Mouse (Mus musculus) lung, adult 2 months (tissue): ENCODE data around the gene Deup1. TPM values are rescaled to one million over a fixed set of nuclear protein-coding genes. Genes with fewer than 3 reads are reported as not detected.

Experiments used
- DNase-seq: peaks from one replicate; pipeline ENCODE4 v3.0.0; 2022
- H3K4me1 ChIP-seq: fragments of 200-500 bp; 2 replicates; pipeline ENCODE4 v1.6.1; 2011; ENCODE audit warnings: low read length; ENCODE audit not compliant: control insufficient read depth, insufficient read depth
- H3K4me3 ChIP-seq: fragments of 200-500 bp; replicated peaks from 2 replicates; pipeline ENCODE3; 2011; ENCODE audit warnings: low read depth, mild to moderate bottlenecking, control low read depth, low read length; ENCODE audit errors: extremely low read depth
- CTCF ChIP-seq: fragments of 200-500 bp; IDR thresholded peaks from 2 replicates; pipeline ENCODE4 v1.5.1; 2011; ENCODE audit warnings: mild to moderate bottlenecking, low read length, control low read depth; ENCODE audit not compliant: insufficient read depth
- POLR2A ChIP-seq: fragments of 200-500 bp; IDR thresholded peaks from 2 replicates; pipeline ENCODE4 v1.6.1; 2011; ENCODE audit warnings: low read depth, mild to moderate bottlenecking, control low read depth, low read length, borderline replicate concordance; ENCODE audit errors: extremely low read depth
- WGBS: fragments of 180-500 bp; shearing (Covaris S2); methylation state at CpG from one replicate; pipeline ENCODE4 v1.1.7; 2018; 5-methylcytosine and 5-hydroxymethylcytosine counted together
- polyA plus RNA-seq: library from polyadenylated mRNA; depleted of rRNA; stranded (reverse); fragments of >200 nt; gene quantifications from 2 replicates; pipeline ENCODE4 v1.2.3, GENCODE M21; 2012; rRNA removed

Gene Deup1
- 0.49 and 0.56 TPM in 2 replicates for polyA plus RNA-seq

DNA sequence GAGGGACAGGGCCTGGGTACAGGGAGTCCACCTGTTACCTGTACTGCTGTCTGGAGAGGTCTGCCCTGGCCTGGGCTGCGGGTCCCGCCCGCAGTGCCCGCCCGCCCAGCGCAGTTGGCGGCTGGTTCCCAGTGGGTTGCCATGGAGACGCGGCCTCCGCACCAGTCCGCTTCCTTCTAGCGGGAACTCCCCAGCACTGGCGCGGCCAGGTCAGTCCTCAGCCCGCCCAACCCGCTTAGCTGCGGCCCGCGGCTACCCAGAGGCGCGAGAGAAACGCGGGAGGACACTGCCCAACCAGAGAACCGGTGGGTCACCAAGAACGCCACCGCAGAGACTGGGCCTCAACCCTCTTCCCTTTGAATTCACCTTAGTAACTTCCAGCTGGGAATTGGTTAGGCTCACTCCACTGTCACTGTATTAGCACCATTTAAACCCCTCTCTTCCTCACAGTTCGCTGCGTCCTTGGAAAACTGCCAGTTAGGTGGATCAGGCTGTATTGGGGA is at the start of gene Deup1:
TSS of gene Deup1 (minus strand) at position 149 of the 503 bp plus-strand sequence.
- no peak within 1 kb of the TSS for H3K4me3 ChIP-seq
- TF ChIP-seq POLR2A (no peak), CTCF (no peak)
- H3K4me1 ChIP-seq = no peaks in the 10 kb centered on the region
- peak; percentile 7 for DNase-seq
- 3% methylated on average over 28 of the region's 28 CpGs for WGBS

DNA sequence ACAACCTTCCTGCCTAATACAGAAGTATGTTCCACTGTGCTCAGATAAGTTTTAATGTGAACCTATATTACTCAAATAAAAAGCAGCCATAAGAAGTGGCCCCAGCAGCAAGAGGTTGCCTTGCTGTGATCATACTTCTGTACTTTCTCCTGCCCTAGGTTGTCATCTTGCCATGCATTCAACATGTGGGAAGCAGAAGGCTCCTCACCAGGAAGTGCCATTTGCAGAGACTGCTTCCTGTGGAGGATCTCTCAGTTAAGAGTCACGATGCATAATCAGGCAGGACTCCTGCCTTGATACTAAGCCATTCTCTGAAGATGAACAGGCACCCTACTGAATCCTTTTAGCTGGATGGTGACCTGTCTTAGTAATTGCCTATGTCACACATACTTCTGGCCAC is 44.5 kb upstream of the Deup1 start:
- no peak for DNase-seq
- H3K4me1 ChIP-seq = peaks cover 4% of the 10 kb centered on the region
- no peak overlapping the region for H3K4me3 ChIP-seq
- TF ChIP-seq POLR2A (no peak), CTCF (no peak)
- 41% methylated on average over 1 of the region's 1 CpGs for WGBS

DNA sequence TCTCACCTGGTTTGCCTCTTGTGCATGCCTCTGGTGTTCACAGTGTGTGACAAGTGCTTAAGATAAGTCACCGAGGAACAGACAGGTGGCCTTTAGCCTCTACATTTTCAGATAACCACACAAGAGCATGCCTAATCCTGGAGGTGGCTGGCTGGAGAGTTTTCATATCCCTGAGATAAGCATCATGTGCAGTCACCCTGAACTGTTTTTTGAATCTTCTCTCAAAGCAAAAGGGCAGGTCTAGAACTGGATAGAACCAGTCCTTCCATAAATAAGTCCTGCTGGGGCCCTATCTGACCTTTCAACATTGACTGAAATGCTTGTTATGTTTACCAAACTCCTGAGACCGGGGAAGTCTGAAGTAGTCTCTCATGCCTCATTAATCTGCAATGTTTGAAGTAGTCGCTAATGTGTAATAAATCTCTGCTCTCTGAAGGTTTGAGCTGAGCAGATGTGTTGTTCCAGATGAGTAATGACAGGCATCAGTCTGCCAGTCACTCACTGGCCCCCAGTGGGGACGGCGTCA is 42.3 kb upstream of the Deup1 start:
- Histone ChIP-seq H3K4me3 (no peak overlapping the region), H3K4me1 (peaks cover 4% of the 10 kb centered on the region)
- TF ChIP-seq POLR2A = no peak
- no peak for TF ChIP-seq CTCF
- WGBS = 23% methylated on average over 5 of the region's 5 CpGs
- peak; percentile 23 for DNase-seq

DNA sequence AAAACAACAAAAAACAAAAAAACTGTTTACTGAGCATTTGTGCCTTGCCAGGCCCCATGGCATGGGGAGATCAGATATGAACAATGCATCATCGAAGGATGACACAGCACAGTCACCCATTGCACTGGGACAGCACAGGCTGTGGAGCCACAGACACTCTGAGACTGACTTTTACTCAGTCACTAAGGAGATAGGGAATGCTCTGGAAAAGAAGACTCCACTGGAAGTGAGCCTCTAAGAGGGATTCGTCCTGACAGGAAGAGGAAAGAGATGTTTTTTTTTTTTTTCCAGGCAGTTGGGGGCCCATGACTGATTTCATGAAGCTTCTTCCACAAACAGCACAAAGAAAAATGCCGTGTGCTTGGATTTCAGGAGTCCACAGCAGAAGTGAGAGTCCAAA is 41.7 kb upstream of the Deup1 start:
- no peak overlapping the region for H3K4me3 ChIP-seq
- peaks cover 4% of the 10 kb centered on the region for H3K4me1 ChIP-seq
- WGBS = 51% methylated on average over 3 of the region's 3 CpGs
- TF ChIP-seq CTCF (no peak), POLR2A (no peak)
- DNase-seq = no peak

DNA sequence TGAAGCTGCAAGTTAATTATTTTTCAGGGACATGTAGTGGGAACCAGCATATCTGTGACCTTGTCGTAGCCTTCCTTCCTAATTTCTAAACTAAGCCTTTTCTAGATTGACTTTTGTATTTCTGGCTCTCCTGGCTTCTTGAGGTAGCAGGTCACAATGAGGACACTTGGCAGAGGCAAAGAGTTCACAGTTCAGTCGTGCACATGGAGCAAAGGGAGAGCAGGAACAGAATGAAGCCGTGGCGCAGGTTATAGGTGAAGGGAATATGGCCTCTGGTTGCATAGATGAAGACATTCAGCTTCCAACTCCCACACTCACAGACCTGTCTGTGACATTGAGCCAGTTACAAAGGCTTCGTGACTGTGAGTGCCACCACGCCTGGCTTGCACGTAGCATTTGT is 36.9 kb upstream of the Deup1 start:
- WGBS = 75% methylated on average over 7 of the region's 7 CpGs
- Histone ChIP-seq H3K4me1 (peaks cover 3% of the 10 kb centered on the region), H3K4me3 (no peak overlapping the region)
- no peak for TF ChIP-seq POLR2A
- TF ChIP-seq CTCF = no peak
- no peak for DNase-seq

DNA sequence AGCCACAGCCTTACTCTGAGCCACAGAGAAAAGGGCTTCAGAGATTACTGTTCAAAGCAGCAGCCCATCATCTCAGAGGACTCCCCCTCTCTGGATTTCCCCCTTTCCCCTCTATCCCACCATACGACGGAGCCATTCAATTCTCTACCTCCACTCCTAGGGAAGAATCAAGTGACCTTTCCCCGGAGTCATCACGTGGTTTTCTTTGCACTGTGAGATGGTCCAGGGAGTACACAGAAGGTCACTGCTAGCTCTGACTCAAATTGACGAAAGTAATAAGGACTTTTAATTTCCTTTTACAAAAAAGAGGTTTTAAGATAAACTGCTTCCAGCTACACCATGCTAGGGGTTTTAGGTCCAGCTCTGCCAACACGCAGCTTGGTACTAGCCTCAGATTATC is 31.3 kb upstream of the Deup1 start:
- WGBS = 62% methylated on average over 6 of the region's 6 CpGs
- Histone ChIP-seq H3K4me1 (no peaks in the 10 kb centered on the region), H3K4me3 (no peak overlapping the region)
- no peak for DNase-seq
- TF ChIP-seq POLR2A = no peak
- no peak for TF ChIP-seq CTCF

DNA sequence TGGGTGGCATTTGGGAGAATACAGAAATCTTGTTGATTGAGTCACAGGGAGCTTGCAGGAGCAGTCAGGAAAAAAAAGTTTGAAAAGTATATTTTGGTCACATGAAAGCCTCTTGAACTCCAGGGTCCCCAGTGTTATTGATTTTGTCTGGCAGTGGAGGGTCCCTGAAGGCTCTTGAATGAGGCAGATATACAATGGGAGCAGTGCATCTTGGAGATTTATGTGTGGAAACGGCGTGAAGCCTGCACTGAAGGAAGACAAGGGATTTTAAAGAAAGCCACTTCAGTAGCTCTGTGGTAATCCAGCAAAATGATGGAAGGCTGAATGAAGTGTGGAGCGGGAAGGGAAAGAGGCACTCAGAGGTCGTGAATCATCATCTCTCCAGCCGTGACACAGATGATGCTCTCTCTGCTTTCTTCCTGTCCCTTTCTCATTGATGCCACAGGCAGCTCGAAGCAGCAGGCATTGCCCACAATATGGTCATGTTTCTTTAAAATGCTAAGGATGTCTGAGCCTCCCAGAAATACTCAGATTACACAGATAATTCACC is 30.6 kb upstream of the Deup1 start:
- WGBS = 38% methylated on average over 6 of the region's 6 CpGs

DNA sequence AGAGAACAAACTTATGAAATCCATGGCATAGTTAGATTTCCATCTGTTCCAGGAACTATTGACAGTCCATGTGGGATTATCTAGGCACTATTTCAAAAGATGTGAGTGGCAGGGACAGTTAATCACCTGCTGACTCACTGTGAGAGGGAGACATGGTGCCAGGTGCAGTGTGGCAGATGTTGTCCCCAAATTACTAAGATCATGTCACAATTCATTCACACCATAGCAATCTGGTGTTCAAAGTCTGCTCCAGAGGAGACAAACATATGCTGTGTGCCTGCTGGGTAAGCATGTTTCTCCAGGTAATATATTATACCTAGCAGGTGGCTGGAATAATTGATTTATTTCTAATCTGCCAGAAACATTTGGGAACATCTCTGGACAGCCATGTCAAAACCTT is 25.3 kb upstream of the Deup1 start:
- no peak for DNase-seq
- no peak for TF ChIP-seq CTCF
- TF ChIP-seq POLR2A = no peak
- H3K4me3 ChIP-seq = no peak overlapping the region
- no peaks in the 10 kb centered on the region for H3K4me1 ChIP-seq

More for the DNA sequence above, 30.6 kb upstream of the Deup1 start:
- DNase-seq = no peak
- no peak for TF ChIP-seq POLR2A
- no peak for TF ChIP-seq CTCF
- Histone ChIP-seq H3K4me3 (no peak overlapping the region), H3K4me1 (no peaks in the 10 kb centered on the region)

DNA sequence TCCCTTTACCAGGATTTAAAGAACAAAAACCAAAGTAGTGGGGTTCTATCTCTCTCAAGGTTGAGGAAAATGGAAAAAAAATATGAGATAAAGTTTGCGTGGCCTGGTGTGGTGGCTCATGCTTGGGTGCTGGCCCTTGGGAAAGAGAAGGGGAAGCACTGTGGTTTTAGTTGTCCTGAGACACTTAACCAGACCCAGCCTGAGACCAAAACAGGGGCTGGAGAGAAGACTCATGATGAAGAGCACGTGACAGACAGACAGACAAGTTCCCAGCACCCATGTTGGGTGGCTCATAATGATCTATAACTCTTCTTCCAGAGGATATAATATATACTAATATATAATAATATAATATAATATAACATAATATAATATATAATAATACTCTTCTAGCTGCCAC is 22.2 kb upstream of the Deup1 start:
- WGBS = 86% methylated on average over 2 of the region's 2 CpGs
- H3K4me3 ChIP-seq = no peak overlapping the region
- no peak for TF ChIP-seq CTCF
- DNase-seq = no peak
- H3K4me1 ChIP-seq = no peaks in the 10 kb centered on the region

DNA sequence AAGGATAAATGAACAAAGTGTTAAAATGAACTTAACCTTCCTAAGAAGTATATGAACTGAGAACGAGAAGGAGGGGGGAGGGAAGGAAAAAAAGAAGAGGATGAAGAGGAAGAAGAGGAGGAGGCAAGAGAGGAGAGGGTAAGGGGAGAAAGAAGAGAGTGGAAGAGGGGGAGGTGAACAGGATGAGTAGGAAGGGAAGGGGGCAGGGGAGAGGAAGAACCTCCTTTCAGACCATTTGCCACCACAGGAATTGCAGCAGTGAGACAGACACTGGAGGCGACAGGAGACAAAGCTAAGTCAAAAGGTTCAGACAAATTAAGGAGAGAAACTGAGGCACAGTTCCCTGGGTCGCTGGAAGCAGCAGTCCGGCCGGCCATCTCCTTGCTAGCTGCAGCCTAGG is 349 bp downstream of the Deup1 start:
- no peak for DNase-seq
- Histone ChIP-seq H3K4me3 (no peak overlapping the region), H3K4me1 (no peaks in the 10 kb centered on the region)
- WGBS = 20% methylated on average over 5 of the region's 5 CpGs
- no peak for TF ChIP-seq CTCF
- TF ChIP-seq POLR2A = no peak
